Mouse (Mus musculus) splenic B cell, adult 2 months (primary cell): ENCODE results near the gene Myo6.

Experiments
- DNase-seq: peaks from one replicate; pipeline ENCODE4 v3.0.0-alpha.2; 2011; ENCODE audit warnings: low read depth, low spot score
- H3K27me3 ChIP-seq: 2 replicates; pipeline ENCODE4 v1.6.1; 2012; ENCODE audit warnings: mild to moderate bottlenecking, low read length, moderate library complexity, mixed read lengths; ENCODE audit not compliant: control insufficient read depth, poor library complexity, insufficient read depth, severe bottlenecking
- H3K36me3 ChIP-seq: 2 replicates; pipeline ENCODE4 v1.6.1; 2012; ENCODE audit warnings: mild to moderate bottlenecking, low read length, moderate library complexity, mixed read lengths; ENCODE audit not compliant: control insufficient read depth, poor library complexity, insufficient read depth, severe bottlenecking

The Myo6 gene

GRCm38 (mm10) chr9:80197233-80197632 lies 32.4 kb downstream of the Myo6 start:
- Histone ChIP-seq H3K27me3 (no peaks in the 10 kb centered on the region), H3K36me3 (no peaks in the 10 kb centered on the region)
- no peak for DNase-seq

- H3K36me3 ChIP-seq: no peaks in the 10 kb centered on the region
- H3K27me3 ChIP-seq: no peaks in the 10 kb centered on the region
- DNase-seq: no peak
These were observed 36.0 kb downstream of the Myo6 start for GRCm38 (mm10) chr9:80200855-80201254.

- no peak for DNase-seq
These were observed 37.7 kb downstream of the Myo6 start for GRCm38 (mm10) chr9:80202374-80203060.

GRCm38 (mm10) chr9:80208681-80209080 lies 43.9 kb downstream of the Myo6 start:
- no peaks in the 10 kb centered on the region for H3K36me3 ChIP-seq
- DNase-seq: no peak
- H3K27me3 ChIP-seq: no peaks in the 10 kb centered on the region

More at GRCm38 (mm10) chr9:80202374-80203060, 37.7 kb downstream of the Myo6 start:
- no peaks in the 10 kb centered on the region for H3K36me3 ChIP-seq
- no peaks in the 10 kb centered on the region for H3K27me3 ChIP-seq

- H3K36me3 ChIP-seq: no peaks in the 10 kb centered on the region
These were observed 44.6 kb downstream of the Myo6 start for GRCm38 (mm10) chr9:80209459-80209858.

GRCm38 (mm10) chr9:80210096-80210495 lies 45.3 kb downstream of the Myo6 start:
- no peak for DNase-seq
- Histone ChIP-seq H3K36me3 (no peaks in the 10 kb centered on the region), H3K27me3 (no peaks in the 10 kb centered on the region)

More at GRCm38 (mm10) chr9:80209459-80209858, 44.6 kb downstream of the Myo6 start:
- H3K27me3 ChIP-seq: no peaks in the 10 kb centered on the region
- DNase-seq: no peak

- Histone ChIP-seq H3K36me3 (no peaks in the 10 kb centered on the region), H3K27me3 (no peaks in the 10 kb centered on the region)
- no peak for DNase-seq
These were observed 48.6 kb downstream of the Myo6 start for GRCm38 (mm10) chr9:80213428-80213827.

- H3K36me3 ChIP-seq: no peaks in the 10 kb centered on the region
- no peak for DNase-seq
These were observed 50.7 kb downstream of the Myo6 start for GRCm38 (mm10) chr9:80215502-80215901.

GRCm38 (mm10) chr9:80216786-80217501 lies 52.1 kb downstream of the Myo6 start:
- Histone ChIP-seq H3K36me3 (no peaks in the 10 kb centered on the region), H3K27me3 (no peaks in the 10 kb centered on the region)
- no peak for DNase-seq

More at GRCm38 (mm10) chr9:80215502-80215901, 50.7 kb downstream of the Myo6 start:
- no peaks in the 10 kb centered on the region for H3K27me3 ChIP-seq

GRCm38 (mm10) chr9:80218718-80219117 lies 53.9 kb downstream of the Myo6 start:
- DNase-seq: no peak
- no peaks in the 10 kb centered on the region for H3K27me3 ChIP-seq
- no peaks in the 10 kb centered on the region for H3K36me3 ChIP-seq

- Histone ChIP-seq H3K36me3 (no peaks in the 10 kb centered on the region), H3K27me3 (no peaks in the 10 kb centered on the region)
- no peak for DNase-seq
These were observed 59.3 kb downstream of the Myo6 start for GRCm38 (mm10) chr9:80223989-80224635.

GRCm38 (mm10) chr9:80226579-80227325 lies 61.9 kb downstream of the Myo6 start:
- Histone ChIP-seq H3K36me3 (no peaks in the 10 kb centered on the region), H3K27me3 (no peaks in the 10 kb centered on the region)
- no peak for DNase-seq

GRCm38 (mm10) chr9:80233831-80234455 lies 69.1 kb downstream of the Myo6 start:
- Histone ChIP-seq H3K27me3 (no peaks in the 10 kb centered on the region), H3K36me3 (no peaks in the 10 kb centered on the region)
- DNase-seq: no peak

GRCm38 (mm10) chr9:80237184-80237799 lies 72.5 kb downstream of the Myo6 start:
- H3K36me3 ChIP-seq: no peaks in the 10 kb centered on the region
- no peak for DNase-seq
- no peaks in the 10 kb centered on the region for H3K27me3 ChIP-seq
